Mouse (Mus musculus): ENCODE data around the gene Hpd. TPM values are rescaled to one million over a fixed set of nuclear protein-coding genes. Genes with fewer than 3 reads are reported as not detected.

Hpd gene
- polyA plus RNA-seq, 1 experiment from 2014 or later: not detected

DNA sequence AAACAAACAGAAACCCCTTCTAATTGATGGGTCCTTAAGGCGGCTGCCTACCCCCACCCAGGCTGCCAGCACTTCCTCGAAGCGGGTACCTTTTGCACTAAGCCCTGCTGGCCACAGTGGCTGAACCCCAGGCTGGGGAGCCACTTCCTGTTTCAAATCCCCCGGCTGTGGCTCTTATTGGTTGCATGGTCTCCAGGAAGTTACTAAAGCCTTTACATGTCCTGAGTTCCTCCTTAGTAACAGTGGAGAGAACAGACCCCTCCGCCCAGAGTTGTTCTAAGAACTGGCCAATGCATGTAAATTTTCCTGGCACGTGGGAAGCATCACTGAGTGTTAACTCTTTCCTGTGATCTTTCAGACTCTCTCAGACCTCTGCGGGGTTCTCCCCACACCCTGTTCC, 31.4 kb downstream of the Hpd start:
- 13% methylated on average over 7 of the region's 7 CpGs for WGBS
- peak; percentile 89 for DNase-seq (ENCODE audit: low spot score)
- Histone ChIP-seq H3K4me3 (ENCODE audit: low read depth, low read length) (peak overlapping the region; percentile 26; the same call in 1 of the 2 replicates), H3K27ac (ENCODE audit: low read length) (peak overlapping the region; percentile 47), H3K27me3 (replicated peaks; ENCODE audit: insufficient read depth, low read length) (no peaks in the 10 kb centered on the region), H3K4me1 (ENCODE audit: insufficient read depth, low read depth, low read length) (peaks cover 11% of the 10 kb centered on the region), H3K9ac (replicated peaks; ENCODE audit: low read depth) (no peak overlapping the region), H3K4me2 (replicated peaks; ENCODE audit: low read depth, low read length) (peak overlapping the region; percentile 53), H3K9me3 (ENCODE audit: low read length) (no peaks in the 10 kb centered on the region), H3K36me3 (ENCODE audit: insufficient read depth, low read length) (peaks cover 19% of the 10 kb centered on the region)
- peak; percentile 58 for ATAC-seq
- TF ChIP-seq CTCF (IDR thresholded peaks at IDR 0.05) (no peak), EP300 (IDR thresholded peaks at IDR 0.05) (peak; percentile 7; the same call in 1 of the 2 replicates)

DNA sequence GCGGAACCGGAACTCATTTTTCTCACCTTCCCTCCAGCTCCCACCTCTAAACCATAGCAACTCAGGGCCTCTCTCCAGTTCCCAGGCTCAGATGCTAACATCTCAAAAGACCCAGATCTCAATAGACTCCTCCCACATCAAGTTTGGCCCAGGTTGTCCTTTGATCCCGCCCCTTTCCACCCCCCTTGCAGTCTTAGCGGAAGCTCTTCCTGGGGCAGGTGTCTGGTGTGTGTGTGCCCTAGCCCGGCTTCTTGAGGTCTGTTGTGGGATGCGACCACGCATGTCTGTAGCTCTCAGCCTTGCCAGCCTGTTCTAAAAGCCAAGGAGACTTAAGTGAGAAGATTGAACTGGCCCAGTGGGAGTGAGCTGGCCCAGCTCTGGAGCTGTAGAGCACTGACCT, 31.9 kb downstream of the Hpd start:
- Histone ChIP-seq H3K4me1 (ENCODE audit: insufficient read depth, low read depth, low read length) (peaks cover 11% of the 10 kb centered on the region), H3K4me3 (ENCODE audit: low read depth, low read length) (peak overlapping the region; percentile 26; the same call in 1 of the 2 replicates), H3K4me2 (replicated peaks; ENCODE audit: low read depth, low read length) (peak overlapping the region; percentile 53), H3K9ac (replicated peaks; ENCODE audit: low read depth) (no peak overlapping the region), H3K9me3 (ENCODE audit: low read length) (no peaks in the 10 kb centered on the region), H3K36me3 (ENCODE audit: insufficient read depth, low read length) (peaks cover 19% of the 10 kb centered on the region), H3K27me3 (replicated peaks; ENCODE audit: insufficient read depth, low read length) (no peaks in the 10 kb centered on the region), H3K27ac (ENCODE audit: low read length) (peak overlapping the region; percentile 47)
- ATAC-seq: 0 out of 2 replicates have a peak, but pooled peaks have one; percentile 6
- peak; percentile 41 for DNase-seq (ENCODE audit: low spot score)
- WGBS: 19% methylated on average over 7 of the region's 7 CpGs
- TF ChIP-seq EP300 (IDR thresholded peaks at IDR 0.05) (no peak), CTCF (IDR thresholded peaks at IDR 0.05) (no peak)

DNA sequence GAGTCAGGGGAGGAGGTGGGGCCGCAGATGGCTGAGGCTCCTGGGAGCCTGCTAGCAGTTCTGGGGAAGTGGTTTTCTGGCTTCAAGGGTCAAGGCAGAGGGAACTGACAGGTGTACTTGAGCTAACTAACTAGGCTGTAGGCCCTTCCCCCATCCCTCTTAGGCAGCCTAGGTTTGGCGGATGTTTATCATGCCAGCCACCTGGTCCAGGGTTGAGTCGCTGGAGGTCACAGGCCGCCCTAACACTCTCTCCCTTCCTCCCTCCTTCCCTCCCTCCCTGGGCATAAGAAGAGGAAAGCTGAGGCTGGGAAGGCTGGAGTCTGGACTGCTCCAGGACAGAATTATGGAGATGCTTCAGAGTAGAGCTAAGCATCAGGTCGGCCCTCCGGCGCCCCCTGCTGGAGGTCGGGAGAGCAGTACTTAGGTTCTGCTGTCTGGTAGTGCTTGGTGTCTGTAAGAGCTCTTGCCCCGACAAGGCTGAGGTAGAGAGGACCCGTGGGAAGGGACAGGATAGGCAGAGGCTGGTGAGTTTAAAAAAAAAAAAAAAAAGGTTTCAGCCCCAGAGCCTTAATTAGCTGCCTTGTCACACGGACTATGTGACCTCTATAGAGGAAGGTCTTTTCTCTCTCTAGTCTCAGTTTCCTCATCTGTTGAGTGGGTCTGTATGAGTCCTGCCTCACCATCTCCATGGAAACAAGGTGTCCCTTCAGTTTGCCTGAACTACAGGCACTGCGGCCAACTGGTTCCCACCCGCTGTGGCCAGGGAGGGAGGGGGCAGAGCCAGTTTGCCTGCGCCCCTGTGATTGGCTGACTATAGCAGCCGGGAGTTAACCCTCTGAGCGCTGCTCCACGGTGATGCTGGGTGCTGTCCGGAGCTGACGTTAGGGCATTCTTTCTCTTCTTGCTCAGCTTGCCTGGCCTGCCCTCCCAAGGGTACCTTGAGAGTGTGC, 32.8 kb downstream of the Hpd start:
- DNase-seq (ENCODE audit: low spot score): peak; percentile 95
- Histone ChIP-seq H3K36me3 (ENCODE audit: insufficient read depth, low read length) (peaks cover 19% of the 10 kb centered on the region), H3K4me1 (ENCODE audit: insufficient read depth, low read depth, low read length) (peaks cover 11% of the 10 kb centered on the region), H3K27ac (ENCODE audit: low read length) (peak overlapping the region; percentile 47), H3K9ac (replicated peaks; ENCODE audit: low read depth) (0 out of 2 replicates have a peak overlapping the region, but pooled peaks have one; percentile 19), H3K9me3 (ENCODE audit: low read length) (no peaks in the 10 kb centered on the region), H3K4me3 (ENCODE audit: low read depth, low read length) (peak overlapping the region; percentile 26), H3K27me3 (replicated peaks; ENCODE audit: insufficient read depth, low read length) (no peaks in the 10 kb centered on the region), H3K4me2 (replicated peaks; ENCODE audit: low read depth, low read length) (peak overlapping the region; percentile 53)
- 3% methylated on average over 19 of the region's 19 CpGs for WGBS
- peak; percentile 97 for TF ChIP-seq CTCF (IDR thresholded peaks at IDR 0.05)
- TF ChIP-seq EP300 (IDR thresholded peaks at IDR 0.05): peak; percentile 47; the same call in 1 of the 2 replicates
- peak; percentile 90 for ATAC-seq

DNA sequence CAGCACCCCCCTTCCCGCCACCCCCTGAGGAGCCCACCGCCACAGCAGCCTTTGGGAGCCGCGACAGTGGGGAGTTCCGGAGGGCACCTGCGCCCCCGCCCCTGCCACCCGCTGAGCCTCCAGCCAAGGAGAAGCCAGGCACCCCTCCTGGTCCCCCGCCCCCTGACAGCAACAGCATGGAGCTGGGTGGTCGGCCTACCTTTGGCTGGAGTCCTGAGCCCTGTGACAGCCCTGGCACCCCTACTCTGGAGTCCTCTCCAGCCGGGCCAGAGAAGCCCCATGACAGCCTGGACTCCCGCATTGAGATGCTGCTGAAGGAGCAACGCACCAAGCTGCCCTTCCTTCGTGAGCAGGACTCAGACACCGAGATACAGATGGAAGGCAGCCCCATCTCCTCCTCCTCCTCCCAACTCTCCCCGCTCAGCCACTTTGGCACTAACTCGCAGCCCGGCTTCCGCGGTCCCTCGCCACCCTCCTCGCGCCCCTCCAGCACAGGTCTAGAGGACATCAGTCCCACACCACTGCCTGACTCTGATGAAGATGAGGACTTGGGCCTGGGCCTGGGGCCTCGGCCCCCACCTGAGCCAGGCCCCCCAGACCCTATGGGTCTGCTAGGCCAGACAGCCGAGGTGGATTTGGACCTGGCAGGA, 34.3 kb downstream of the Hpd start:
- TF ChIP-seq EP300 (IDR thresholded peaks at IDR 0.05) (no peak), CTCF (IDR thresholded peaks at IDR 0.05) (no peak)
- no peak overlapping the region for H3K9ac ChIP-seq (replicated peaks; ENCODE audit: low read depth)
- H3K9me3 ChIP-seq (ENCODE audit: low read length): no peaks in the 10 kb centered on the region
- no peaks in the 10 kb centered on the region for H3K27me3 ChIP-seq (replicated peaks; ENCODE audit: insufficient read depth, low read length)
- H3K4me1 ChIP-seq (ENCODE audit: insufficient read depth, low read depth, low read length): peaks cover 19% of the 10 kb centered on the region
- 77% methylated on average over 25 of the region's 25 CpGs for WGBS
- H3K4me3 ChIP-seq (ENCODE audit: low read depth, low read length): no peak overlapping the region
- no peak for ATAC-seq
- no peak overlapping the region for H3K4me2 ChIP-seq (replicated peaks; ENCODE audit: low read depth, low read length)
- DNase-seq (ENCODE audit: low spot score): no peak
- H3K36me3 ChIP-seq (ENCODE audit: insufficient read depth, low read length): peaks cover 19% of the 10 kb centered on the region
- H3K27ac ChIP-seq (ENCODE audit: low read length): no peak overlapping the region

DNA sequence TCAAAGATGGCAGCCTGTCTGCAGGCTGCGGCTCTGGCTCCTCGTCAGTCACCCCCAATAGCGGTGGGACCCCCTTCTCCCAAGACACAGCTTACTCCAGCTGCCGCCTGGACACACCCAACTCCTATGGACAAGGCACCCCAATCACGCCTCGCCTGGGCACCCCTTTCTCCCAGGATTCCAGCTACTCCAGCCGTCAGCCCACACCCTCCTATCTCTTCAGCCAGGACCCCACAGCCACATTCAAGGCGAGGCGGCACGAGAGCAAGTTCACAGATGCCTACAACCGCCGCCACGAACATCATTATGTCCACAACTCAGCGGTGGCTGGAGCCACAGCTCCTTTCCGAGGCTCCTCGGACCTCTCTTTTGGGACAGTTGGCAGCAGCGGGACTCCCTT, 35.0 kb downstream of the Hpd start:
- DNase-seq (ENCODE audit: low spot score): no peak
- H3K9me3 ChIP-seq (ENCODE audit: low read length): no peaks in the 10 kb centered on the region
- H3K36me3 ChIP-seq (ENCODE audit: insufficient read depth, low read length): peaks cover 14% of the 10 kb centered on the region
- no peak for ATAC-seq
- WGBS: 81% methylated on average over 17 of the region's 17 CpGs
- H3K4me2 ChIP-seq (replicated peaks; ENCODE audit: low read depth, low read length): no peak overlapping the region
- H3K9ac ChIP-seq (replicated peaks; ENCODE audit: low read depth): no peak overlapping the region
- H3K27me3 ChIP-seq (replicated peaks; ENCODE audit: insufficient read depth, low read length): no peaks in the 10 kb centered on the region
- H3K4me1 ChIP-seq (ENCODE audit: insufficient read depth, low read depth, low read length): peaks cover 19% of the 10 kb centered on the region
- H3K4me3 ChIP-seq (ENCODE audit: low read depth, low read length): no peak overlapping the region
- no peak for TF ChIP-seq CTCF (IDR thresholded peaks at IDR 0.05)
- TF ChIP-seq EP300 (IDR thresholded peaks at IDR 0.05): no peak
- no peak overlapping the region for H3K27ac ChIP-seq (ENCODE audit: low read length)

DNA sequence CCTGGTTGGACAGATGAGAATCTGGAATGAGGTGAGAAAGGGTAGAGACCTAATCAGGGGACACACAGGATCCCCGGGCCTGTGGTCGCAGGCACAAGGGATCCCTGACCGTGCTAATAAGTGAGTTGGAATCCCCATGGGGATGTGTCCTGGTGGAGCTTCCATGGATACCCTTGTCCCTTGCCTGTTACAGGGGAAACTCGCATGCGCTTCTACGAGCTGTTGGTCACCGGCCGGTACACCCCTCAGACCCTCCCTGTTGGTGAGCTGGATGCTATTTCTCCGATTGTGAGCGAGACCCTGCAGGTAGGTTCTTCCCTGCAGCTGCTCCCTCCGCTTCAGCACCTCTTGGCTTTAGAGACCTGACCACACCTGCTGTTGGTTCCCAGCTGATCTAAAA, 36.2 kb downstream of the Hpd start:
- Histone ChIP-seq H3K9me3 (ENCODE audit: low read length) (no peaks in the 10 kb centered on the region), H3K27me3 (replicated peaks; ENCODE audit: insufficient read depth, low read length) (no peaks in the 10 kb centered on the region), H3K36me3 (ENCODE audit: insufficient read depth, low read length) (peaks cover 8% of the 10 kb centered on the region; the same call in 1 of the 2 replicates), H3K4me2 (replicated peaks; ENCODE audit: low read depth, low read length) (no peak overlapping the region), H3K9ac (replicated peaks; ENCODE audit: low read depth) (no peak overlapping the region), H3K27ac (ENCODE audit: low read length) (no peak overlapping the region), H3K4me1 (ENCODE audit: insufficient read depth, low read depth, low read length) (peaks cover 19% of the 10 kb centered on the region), H3K4me3 (ENCODE audit: low read depth, low read length) (no peak overlapping the region)
- TF ChIP-seq CTCF (IDR thresholded peaks at IDR 0.05): no peak
- TF ChIP-seq EP300 (IDR thresholded peaks at IDR 0.05): no peak
- no peak for ATAC-seq
- 89% methylated on average over 11 of the region's 11 CpGs for WGBS
- no peak for DNase-seq (ENCODE audit: low spot score)

Data from lung, postnatal 0 days (tissue).